ENCODE assay signal across 12 mouse cellular contexts in genomic region chr15:73957448-73957847, GRCm38 (mm10).
DNase-seq lines count a peak whose midpoint lies in the region; ATAC-seq and TF ChIP-seq lines count a peak whose summit lies in the region.
"Had no signal": no experiment of that assay in that cellular context is flagged by ENCODE, and none has a peak within 500 bp of the region (broad histone marks: within the 10 kb centered on the region; RNA-seq: fewer than 3 reads in every experiment).

No protein-coding gene starts in this region.

- H3K4me2 ChIP-seq in lung, embryonic 14.5 days = no peak overlapping the region
- H3K4me2 ChIP-seq in embryonic facial prominence, embryonic 11.5 days (ENCODE audit: low read depth, low read length) = no peak overlapping the region
- H3K4me2 ChIP-seq: embryonic facial prominence, embryonic 15.5 days; heart, embryonic 15.5 days had no signal

- peak; percentile 69 for DNase-seq in adrenal gland, postnatal 10 days
- no peak for DNase-seq in adrenal gland, adult 8-10 months
- peak; percentile 77 for DNase-seq in lung, embryonic 14.5 days
- no peak for DNase-seq in lung, postnatal 25 days (ENCODE audit: low spot score)
- peak; percentile 22 for DNase-seq in Muller cell, postnatal 12 days (ENCODE audit: inconsistent ontology term)
- DNase-seq in embryonic facial prominence, embryonic 11.5 days (ENCODE audit: low spot score) = peak; percentile 75
- DNase-seq in natural killer cell, adult 2 months (ENCODE audit: low spot score in 2 of 2) = no peak
- no peak for DNase-seq in gastrocnemius, postnatal 36 days
- DNase-seq: kidney, adult 9 months had no signal

- H3K9ac ChIP-seq in lung, embryonic 14.5 days = no peak overlapping the region
- no peak overlapping the region for H3K9ac ChIP-seq in embryonic facial prominence, embryonic 11.5 days (replicated peaks; ENCODE audit: low read length)
- H3K9ac ChIP-seq: embryonic facial prominence, embryonic 15.5 days; heart, embryonic 15.5 days had no signal

- H3K36me3 ChIP-seq in lung, embryonic 14.5 days (ENCODE audit: insufficient read depth) = no peaks in the 10 kb centered on the region
- H3K36me3 ChIP-seq in embryonic facial prominence, embryonic 11.5 days (replicated peaks; ENCODE audit: control insufficient read depth, insufficient read depth, low read depth, low read length) = no peaks in the 10 kb centered on the region
- H3K36me3 ChIP-seq: embryonic facial prominence, embryonic 15.5 days; heart, embryonic 15.5 days had no signal

- H3K27ac ChIP-seq in lung, embryonic 14.5 days (ENCODE audit: low read depth) = no peak overlapping the region
- no peak overlapping the region for H3K27ac ChIP-seq in embryonic facial prominence, embryonic 11.5 days (replicated peaks; ENCODE audit: low read depth, low read length)
- H3K27ac ChIP-seq: embryonic facial prominence, embryonic 15.5 days; heart, embryonic 15.5 days had no signal

- no peaks in the 10 kb centered on the region for H3K4me1 ChIP-seq in lung, embryonic 14.5 days (ENCODE audit: insufficient read depth)
- no peaks in the 10 kb centered on the region for H3K4me1 ChIP-seq in embryonic facial prominence, embryonic 11.5 days (ENCODE audit: control insufficient read depth, insufficient read depth, low read length)
- H3K4me1 ChIP-seq: embryonic facial prominence, embryonic 15.5 days; heart, embryonic 15.5 days; megakaryocyte, embryonic 14.5 days had no signal

- no peak overlapping the region for H3K4me3 ChIP-seq in lung, embryonic 14.5 days (ENCODE audit: low read depth, low read length)
- H3K4me3 ChIP-seq in embryonic facial prominence, embryonic 11.5 days (ENCODE audit: low read depth, low read length) = no peak overlapping the region
- H3K4me3 ChIP-seq: embryonic facial prominence, embryonic 15.5 days; heart, embryonic 15.5 days; megakaryocyte, embryonic 14.5 days had no signal

- H3K27me3 ChIP-seq in lung, embryonic 14.5 days (ENCODE audit: insufficient read depth, low read length) = no peaks in the 10 kb centered on the region
- H3K27me3 ChIP-seq in embryonic facial prominence, embryonic 11.5 days (ENCODE audit: control insufficient read depth, insufficient read depth, low read length) = no peaks in the 10 kb centered on the region
- H3K27me3 ChIP-seq: embryonic facial prominence, embryonic 15.5 days had no signal

- no peak for TF ChIP-seq CTCF in lung, embryonic 14.5 days (IDR thresholded peaks at IDR 0.05; ENCODE audit: low read depth)

- no peaks in the 10 kb centered on the region for H3K9me3 ChIP-seq in lung, embryonic 14.5 days (ENCODE audit: low read depth, low read length)
- H3K9me3 ChIP-seq in embryonic facial prominence, embryonic 11.5 days (replicated peaks; ENCODE audit: control insufficient read depth, low read length) = no peaks in the 10 kb centered on the region
- H3K9me3 ChIP-seq: embryonic facial prominence, embryonic 15.5 days; heart, embryonic 15.5 days; megakaryocyte, embryonic 14.5 days had no signal

- WGBS in lung, embryonic 14.5 days = 24% methylated on average over 6 of the region's 6 CpGs
- WGBS in embryonic facial prominence, embryonic 11.5 days = 33% methylated on average over 6 of the region's 6 CpGs

- ATAC-seq in lung, embryonic 14.5 days (ENCODE audit: insufficient read depth) = no peak
- ATAC-seq in embryonic facial prominence, embryonic 11.5 days (replicated peaks; ENCODE audit: insufficient number of reproducible peaks, low FRiP score, low TSS enrichment, low read depth) = no peak

- intact Hi-C loops in gastrocnemius, postnatal 36 days (cut with DNase I) = no loop called here

Comparison
In these comparisons a context has a peak if more than half of its experiments do, and no peak if none do; other contexts are left out.
1. DNase-seq: peak in adrenal gland, postnatal 10 days (single experiment), lung, embryonic 14.5 days (single experiment), Muller cell, postnatal 12 days (single experiment) and embryonic facial prominence, embryonic 11.5 days (single experiment); none in adrenal gland, adult 8-10 months (single experiment), lung, postnatal 25 days (single experiment), natural killer cell, adult 2 months (0 of 2) and gastrocnemius, postnatal 36 days (0 of 2).